Comparison of ENCODE assay signal across 31 mouse cellular contexts in the genomic region with DNA sequence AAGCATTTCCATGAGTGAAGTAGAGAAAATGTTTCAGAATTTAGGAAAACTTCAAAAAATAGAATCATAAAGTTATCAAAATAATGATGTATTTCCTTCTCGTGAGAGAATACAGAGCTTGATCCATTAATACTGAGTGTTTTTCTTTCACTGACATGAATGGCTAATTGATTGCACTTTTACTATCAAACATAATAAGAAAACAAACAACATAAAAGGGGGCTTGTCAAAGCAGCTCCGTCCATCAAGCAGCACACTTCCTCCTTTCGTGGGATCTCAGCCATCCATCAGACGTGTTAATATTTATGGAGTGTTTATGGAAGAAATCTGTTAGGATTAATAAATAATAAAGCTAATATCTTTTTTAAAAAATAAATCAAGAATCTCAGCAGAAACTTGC.
"Had no signal": no experiment of that assay in that cellular context is flagged by ENCODE, and none has a peak within 500 bp of the region (broad histone marks: within the 10 kb centered on the region; RNA-seq: fewer than 3 reads in every experiment).

No protein-coding gene starts in this region.

- H3K9me3 ChIP-seq: limb, embryonic 10.5 days; limb, embryonic 12.5 days; limb, embryonic 13.5 days; limb, embryonic 15.5 days; liver, embryonic 12.5 days; liver, embryonic 13.5 days; liver, embryonic 15.5 days; lung, embryonic 15.5 days; midbrain, embryonic 10.5 days; midbrain, embryonic 12.5 days; midbrain, embryonic 13.5 days; midbrain, embryonic 15.5 days; neural tube, embryonic 12.5 days; neural tube, embryonic 13.5 days had no signal

- H3K27me3 ChIP-seq: limb, embryonic 12.5 days; limb, embryonic 13.5 days; limb, embryonic 15.5 days; liver, embryonic 12.5 days; liver, embryonic 13.5 days; liver, embryonic 15.5 days; lung, embryonic 15.5 days; megakaryocyte, embryonic 14.5 days; midbrain, embryonic 12.5 days; midbrain, embryonic 13.5 days; midbrain, embryonic 15.5 days; neural tube, embryonic 12.5 days; neural tube, embryonic 13.5 days had no signal

- DNase-seq: left cerebral cortex, postnatal 4 days; liver; liver, embryonic 13.5 days; liver, postnatal 0 days; lung, adult 18-20 months; lung, adult 2 months; lung, postnatal 10 days; lung, postnatal 14 days; lung, postnatal 4 days; midbrain, embryonic 14.5 days had no signal

- H3K27ac ChIP-seq: limb, embryonic 10.5 days; limb, embryonic 12.5 days; limb, embryonic 13.5 days; limb, embryonic 15.5 days; liver, embryonic 12.5 days; liver, embryonic 13.5 days; liver, embryonic 14.5 days; liver, embryonic 15.5 days; lung, embryonic 15.5 days; macrophage; midbrain, embryonic 10.5 days; midbrain, embryonic 12.5 days; midbrain, embryonic 13.5 days; midbrain, embryonic 15.5 days; neural tube, embryonic 12.5 days; neural tube, embryonic 13.5 days had no signal

- H3K4me2 ChIP-seq: limb, embryonic 12.5 days; limb, embryonic 13.5 days; limb, embryonic 15.5 days; liver, embryonic 11.5 days; liver, embryonic 12.5 days; liver, embryonic 13.5 days; liver, embryonic 15.5 days; lung, embryonic 15.5 days; midbrain, embryonic 11.5 days; midbrain, embryonic 12.5 days; midbrain, embryonic 13.5 days; midbrain, embryonic 15.5 days; neural tube, embryonic 12.5 days; neural tube, embryonic 13.5 days had no signal

- ATAC-seq: liver, embryonic 12.5 days; liver, postnatal 0 days; lung, postnatal 0 days; midbrain, embryonic 13.5 days; midbrain, embryonic 15.5 days; midbrain, embryonic 16.5 days had no signal

- H3K4me3 ChIP-seq: limb, embryonic 10.5 days; limb, embryonic 12.5 days; limb, embryonic 13.5 days; limb, embryonic 15.5 days; liver, embryonic 12.5 days; liver, embryonic 13.5 days; liver, embryonic 15.5 days; lung, embryonic 15.5 days; megakaryocyte, embryonic 14.5 days; midbrain, embryonic 10.5 days; midbrain, embryonic 12.5 days; midbrain, embryonic 13.5 days; midbrain, embryonic 15.5 days; myocyte; neural tube, embryonic 12.5 days; neural tube, embryonic 13.5 days had no signal

- H3K36me3 ChIP-seq: limb, embryonic 10.5 days; limb, embryonic 12.5 days; limb, embryonic 13.5 days; limb, embryonic 15.5 days; liver, embryonic 12.5 days; liver, embryonic 13.5 days; liver, embryonic 15.5 days; lung, embryonic 15.5 days; midbrain, embryonic 10.5 days; midbrain, embryonic 12.5 days; midbrain, embryonic 13.5 days; midbrain, embryonic 15.5 days; neural tube, embryonic 12.5 days; neural tube, embryonic 13.5 days had no signal

- H3K4me1 ChIP-seq: limb, embryonic 12.5 days; limb, embryonic 13.5 days; limb, embryonic 15.5 days; liver, embryonic 12.5 days; liver, embryonic 13.5 days; liver, embryonic 15.5 days; lung, embryonic 15.5 days; megakaryocyte, embryonic 14.5 days; midbrain, embryonic 10.5 days; midbrain, embryonic 12.5 days; midbrain, embryonic 13.5 days; midbrain, embryonic 15.5 days; neural tube, embryonic 12.5 days; neural tube, embryonic 13.5 days had no signal

- H3K9ac ChIP-seq: limb, embryonic 12.5 days; limb, embryonic 13.5 days; limb, embryonic 15.5 days; liver, embryonic 12.5 days; liver, embryonic 13.5 days; liver, embryonic 14.5 days; liver, embryonic 15.5 days; liver, postnatal 0 days; lung, embryonic 15.5 days; midbrain, embryonic 12.5 days; midbrain, embryonic 13.5 days; midbrain, embryonic 15.5 days; neural tube, embryonic 12.5 days; neural tube, embryonic 13.5 days had no signal
